Mouse (Mus musculus): ENCODE data around the gene Rhbdl1.

DNA sequence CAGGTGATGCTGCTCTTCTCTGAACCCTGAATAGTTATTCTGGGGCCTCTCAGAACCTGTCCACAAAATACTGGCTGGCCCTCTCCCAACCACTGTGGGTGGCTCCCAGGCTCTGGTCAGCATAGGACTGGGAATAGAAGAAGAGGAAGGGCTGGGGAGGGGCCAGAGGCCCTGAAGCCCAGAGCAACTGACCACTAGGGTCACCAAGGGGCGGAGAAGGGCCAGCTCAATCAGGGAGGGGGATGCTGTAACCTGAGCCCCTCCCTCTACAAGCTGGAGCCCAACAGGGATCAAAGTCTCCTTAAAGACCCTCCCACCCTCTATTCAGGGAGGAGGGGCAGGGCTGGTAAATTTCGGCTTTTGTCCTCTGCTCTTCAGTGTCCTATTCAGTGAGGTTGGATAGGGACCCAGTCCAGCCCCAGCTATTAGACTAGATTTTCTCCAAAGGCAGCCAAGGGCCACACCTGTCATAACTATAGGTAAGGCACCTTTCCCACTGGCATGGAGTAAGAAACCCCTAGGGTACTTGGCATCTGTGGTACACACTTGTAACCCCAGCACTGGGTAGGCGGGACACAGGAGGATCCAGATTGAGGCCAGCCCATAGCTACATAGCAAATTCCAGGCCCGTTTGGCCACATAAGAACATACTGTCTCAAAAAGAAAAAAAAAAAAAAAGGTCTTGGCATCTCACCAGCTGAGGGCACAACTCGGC, 43.3 kb upstream of the Rhbdl1 start, which contains the start of gene Wfikkn1:
- TF ChIP-seq CTCF (IDR thresholded peaks at IDR 0.05; ENCODE audit: low read depth): no peak
- TF ChIP-seq EP300 (IDR thresholded peaks at IDR 0.05; ENCODE audit: low read depth): no peak
